Mouse (Mus musculus) Patski (cell line): ENCODE results near the gene Ncor2. TPM values are rescaled to one million over a fixed set of nuclear protein-coding genes. Genes with fewer than 3 reads are reported as not detected.

Source experiments
- ATAC-seq: fragments of 100-300 bp; one replicate; pipeline ENCODE4 v1.8.0; 2021
- CTCF ChIA-PET: fragments of 350-600 bp; sonication (Branson Sonifier 250); formaldehyde crosslinking; loops from one replicate; lab custom pipeline; 2022; ENCODE audit warnings: inconsistent platforms; lab: Charles Lee
- POLR2A ChIA-PET: fragments of 350-600 bp; sonication (Branson Sonifier 250); formaldehyde crosslinking; loops from one replicate; lab custom pipeline; 2022; ENCODE audit warnings: antibody characterized with exemption, inconsistent platforms; lab: Charles Lee
- DNase-seq: peaks from one replicate; pipeline ENCODE4 v3.0.0-alpha.2; 2011; ENCODE audit warnings: low read depth, low spot score
- H3K27me3 ChIP-seq: fragments of 371-371 bp; one replicate; pipeline ENCODE4 v1.5.1; 2021
- CTCF ChIP-seq: fragments of 100-300 bp; IDR thresholded peaks from one replicate; pipeline ENCODE4 v1.5.1; 2021
- in situ Hi-C: fragments of 300-500 bp; cut with MboI; formaldehyde crosslinking; loops from 3 replicates; pipeline ENCODE4 v1.11.1; 2018; ENCODE audit warnings: low pct_unique_long_range_greater_than_20kb, mixed read lengths
- polyA plus RNA-seq: library from polyadenylated mRNA; unstranded; gene quantifications from one replicate; pipeline ENCODE4 v1.2.3, GENCODE M21; 2021

The Ncor2 gene
- polyA plus RNA-seq, 1 experiment from 2014 or later, result 98.6 TPM

GRCm38 (mm10) chr5:125068371-125068951, 110.6 kb downstream of the Ncor2 start:
- POLR2A ChIA-PET, result no interaction called here
- no peak for TF ChIP-seq CTCF
- CTCF ChIA-PET, result interaction anchor here (2.4 to 2.8 kb wide), 2 partner anchors 11 to 12 kb away, joined by 15 to 20 read pairs; no protein-coding TSS in a partner anchor
- in situ Hi-C loops, result no loop called here
- DNase-seq (no peak), ATAC-seq (no peak)
- H3K27me3 ChIP-seq, result no peaks in the 10 kb centered on the region

- H3K27me3 ChIP-seq, result no peaks in the 10 kb centered on the region
- in situ Hi-C loops, result no loop called here
- CTCF ChIA-PET, result interaction anchor here (1.1 to 2.8 kb wide), 19 partner anchors 8 to 201 kb away, joined by 3 to 20 read pairs (median 4); no protein-coding TSS in a partner anchor
- no peak for TF ChIP-seq CTCF
- POLR2A ChIA-PET, result interaction anchor here (0.6 to 0.8 kb wide), 3 partner anchors 13 to 436 kb away, joined by 3 to 4 read pairs (median 3); no protein-coding TSS in a partner anchor
- DNase-seq (no peak), ATAC-seq (no peak)
Measured at GRCm38 (mm10) chr5:125067673-125068072, 111.3 kb downstream of the Ncor2 start.

GRCm38 (mm10) chr5:125066479-125067471, 112.2 kb downstream of the Ncor2 start:
- in situ Hi-C loops, result no loop called here
- peak; percentile 27 for ATAC-seq
- TF ChIP-seq CTCF, result no peak
- no peaks in the 10 kb centered on the region for H3K27me3 ChIP-seq
- ChIA-PET CTCF (interaction anchor here (0.7 to 2.8 kb wide), 26 partner anchors 8 to 202 kb away, joined by 3 to 20 read pairs (median 4); no protein-coding TSS in a partner anchor), POLR2A (interaction anchor here (0.6 to 0.8 kb wide), 3 partner anchors 14 to 435 kb away, joined by 3 to 4 read pairs (median 3); no protein-coding TSS in a partner anchor)
- DNase-seq, result peak; percentile 91

GRCm38 (mm10) chr5:125063015-125063414, 116.0 kb downstream of the Ncor2 start:
- no peaks in the 10 kb centered on the region for H3K27me3 ChIP-seq
- TF ChIP-seq CTCF, result no peak
- in situ Hi-C loops, result no loop called here
- DNase-seq (no peak), ATAC-seq (no peak)
- ChIA-PET POLR2A (no interaction called here), CTCF (interaction anchor here (1.6 kb wide), 1 partner anchor 8 kb away, joined by 4 read pairs; no protein-coding TSS in a partner anchor)

GRCm38 (mm10) chr5:125058267-125058668, 120.8 kb downstream of the Ncor2 start:
- ATAC-seq (peak; percentile 23), DNase-seq (no peak)
- POLR2A ChIA-PET, result interaction anchor here (1.5 kb wide), 1 partner anchor 12 kb away, joined by 4 read pairs; no protein-coding TSS in a partner anchor
- in situ Hi-C loops, result no loop called here
- H3K27me3 ChIP-seq, result no peaks in the 10 kb centered on the region
- TF ChIP-seq CTCF, result no peak
- CTCF ChIA-PET, result interaction anchor here (1.2 to 1.7 kb wide), 2 partner anchors 9 kb away, joined by 4 to 6 read pairs; no protein-coding TSS in a partner anchor

- in situ Hi-C loops, result no loop called here
Measured at GRCm38 (mm10) chr5:125057555-125058266, 121.3 kb downstream of the Ncor2 start.

GRCm38 (mm10) chr5:125056696-125057554, 122.1 kb downstream of the Ncor2 start:
- POLR2A ChIA-PET, result interaction anchor here (0.6 to 1.1 kb wide), 4 partner anchors 13 to 568 kb away, joined by 3 read pairs; no protein-coding TSS in a partner anchor
- TF ChIP-seq CTCF, result no peak
- DNase-seq, result no peak
- CTCF ChIA-PET, result interaction anchor here (1.0 to 2.3 kb wide), 6 partner anchors 10 to 148 kb away, joined by 3 to 15 read pairs (median 4); no protein-coding TSS in a partner anchor
- H3K27me3 ChIP-seq, result no peaks in the 10 kb centered on the region
- in situ Hi-C loops, result no loop called here
- ATAC-seq, result no peak

More at GRCm38 (mm10) chr5:125057555-125058266, 121.3 kb downstream of the Ncor2 start:
- ChIA-PET POLR2A (interaction anchor here (0.6 to 1.1 kb wide), 3 partner anchors 12 to 569 kb away, joined by 3 read pairs; no protein-coding TSS in a partner anchor), CTCF (interaction anchor here (1.1 to 2.1 kb wide), 6 partner anchors 8 to 16 kb away, joined by 3 to 15 read pairs (median 4); no protein-coding TSS in a partner anchor)
- no peak for ATAC-seq
- no peak for DNase-seq
- TF ChIP-seq CTCF, result no peak
- no peaks in the 10 kb centered on the region for H3K27me3 ChIP-seq

- in situ Hi-C loops, result no loop called here
- DNase-seq (no peak), ATAC-seq (no peak)
- H3K27me3 ChIP-seq, result no peaks in the 10 kb centered on the region
- CTCF ChIA-PET, result interaction anchor here (1.0 to 2.3 kb wide), 5 partner anchors 10 to 147 kb away, joined by 3 to 15 read pairs (median 4); no protein-coding TSS in a partner anchor
- POLR2A ChIA-PET, result interaction anchor here (0.8 to 1.1 kb wide), 3 partner anchors 14 to 31 kb away, joined by 3 read pairs; no protein-coding TSS in a partner anchor
- no peak for TF ChIP-seq CTCF
Measured at GRCm38 (mm10) chr5:125056331-125056695, 122.7 kb downstream of the Ncor2 start.

- no peak for ATAC-seq
- in situ Hi-C loops, result no loop called here
- ChIA-PET CTCF (interaction anchor here (1.0 to 2.6 kb wide), 6 partner anchors 9 to 147 kb away, joined by 3 to 15 read pairs (median 4); no protein-coding TSS in a partner anchor), POLR2A (interaction anchor here (0.8 to 0.9 kb wide), 2 partner anchors 16 to 31 kb away, joined by 3 read pairs; no protein-coding TSS in a partner anchor)
- no peak for DNase-seq
- TF ChIP-seq CTCF, result no peak
- no peaks in the 10 kb centered on the region for H3K27me3 ChIP-seq
Measured at GRCm38 (mm10) chr5:125055901-125056300, 123.1 kb downstream of the Ncor2 start.
